Mouse (Mus musculus) spleen, postnatal 10 days (tissue): Measurements from ENCODE around the gene Gm525.
"Not testable (repeated sequence)": the region's sequence is repeated elsewhere in the genome, so short reads cannot be mapped to it uniquely, and the experiment has no call there.

Source experiments
- DNase-seq, 2 experiments: peaks; one replicate each; pipeline ENCODE4 v3.0.0; 2021 to 2022; ENCODE audit warnings: low spot score in 2 of 2

Gm525 gene

DNA sequence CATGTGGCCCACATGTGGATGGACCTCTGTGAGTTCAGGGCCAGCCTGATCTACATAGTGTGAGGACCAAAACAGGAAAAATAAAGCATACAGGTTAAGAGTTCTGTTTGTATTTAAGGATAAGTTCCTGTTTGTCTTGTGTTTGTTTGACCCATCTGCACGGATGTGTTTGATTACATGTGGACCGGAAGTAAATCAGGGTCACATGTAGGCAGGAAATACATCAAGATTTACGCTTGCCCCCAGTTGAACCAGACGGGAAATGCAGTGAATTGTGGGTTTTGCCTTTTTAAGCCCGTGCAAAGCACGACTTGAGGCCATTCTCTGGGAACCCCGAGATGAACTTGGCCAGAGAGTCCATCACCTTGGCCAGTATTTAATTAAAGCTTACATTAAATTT is 12.3 kb upstream of the Gm525 start:
- DNase-seq: no peak

DNA sequence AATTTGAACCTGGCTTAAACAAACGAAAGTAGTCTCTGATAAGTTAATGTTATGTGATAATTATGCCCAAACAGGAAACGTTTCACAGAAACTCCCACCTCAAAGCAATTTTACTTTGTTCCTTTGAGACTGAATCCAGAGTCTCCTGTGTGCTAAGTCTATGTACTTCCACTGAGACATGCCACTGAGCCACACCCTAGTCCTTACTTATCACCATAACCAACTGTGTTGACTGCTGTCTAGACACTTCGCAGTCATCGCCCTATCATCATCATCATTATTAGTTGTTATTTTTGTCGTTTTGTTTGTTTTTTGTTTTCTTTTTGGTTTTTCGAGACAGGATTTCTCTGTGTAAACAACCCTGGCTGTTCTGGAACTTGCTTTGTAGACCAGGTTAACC is 9.3 kb upstream of the Gm525 start:
- no peak for DNase-seq

DNA sequence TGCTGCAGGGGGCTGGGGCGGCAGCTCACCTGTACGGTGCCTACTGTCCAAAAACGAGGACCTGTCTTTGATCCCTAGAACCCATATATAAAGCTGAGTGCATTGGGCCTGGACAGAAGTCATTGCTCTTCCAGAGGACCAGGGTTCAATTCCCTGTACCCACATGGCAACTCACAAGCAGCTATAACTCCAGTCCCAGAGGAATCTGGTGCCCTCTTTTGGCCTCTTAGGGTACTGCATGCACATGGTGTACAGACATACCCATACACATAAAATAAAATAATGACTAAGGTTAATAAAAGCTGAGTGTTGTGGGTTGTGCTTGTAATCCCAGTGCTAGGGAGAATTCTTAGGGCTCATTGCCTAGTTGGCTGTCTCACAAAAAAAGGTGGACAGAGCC is 8.3 kb upstream of the Gm525 start:
- DNase-seq: peak; percentile 46 to 74

DNA sequence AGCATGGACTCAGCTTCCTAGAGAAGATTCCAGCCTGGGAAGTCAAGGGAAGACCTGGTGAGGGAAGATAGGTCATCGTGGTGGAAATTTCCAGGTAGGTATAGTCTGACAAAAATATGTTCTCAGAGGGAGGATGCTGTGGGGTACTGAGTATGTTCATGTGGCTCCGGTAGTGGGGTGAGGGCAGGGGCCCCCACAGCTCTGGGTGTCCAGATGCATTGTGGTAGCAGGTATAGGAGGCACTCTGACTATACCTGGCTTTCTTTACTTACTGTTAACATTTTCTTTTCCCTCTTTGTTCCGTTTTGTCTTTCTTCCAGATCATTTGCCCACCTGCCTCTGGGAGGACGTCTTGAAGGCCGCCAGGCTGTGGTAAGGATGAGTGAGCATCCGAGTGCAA is 7.5 kb upstream of the Gm525 start:
- DNase-seq: no peak

DNA sequence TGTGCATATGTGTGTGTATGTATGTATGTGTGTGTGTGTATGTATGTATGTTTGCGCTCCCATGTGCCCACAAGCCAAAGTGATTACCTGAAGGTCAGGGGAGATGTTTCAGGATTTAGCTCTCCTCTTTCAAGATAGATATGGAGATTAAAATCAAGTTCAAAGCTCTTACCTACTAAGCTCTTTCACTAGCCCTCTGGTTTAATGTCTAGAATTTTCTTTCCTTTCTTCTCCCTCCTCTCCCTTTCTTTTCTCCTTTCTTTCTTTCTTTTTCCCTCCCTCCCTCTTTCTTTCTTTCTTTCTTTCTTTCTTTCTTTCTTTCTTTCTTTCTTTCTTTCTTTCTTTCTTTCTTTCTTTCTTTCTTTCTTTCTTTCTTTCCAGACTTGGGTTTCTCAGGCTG is 6.9 kb upstream of the Gm525 start, which contains the start of gene Dgke:
Gene Dgke, minus strand, starts transcription at position 101 of the 400 bp plus-strand sequence.
- no peak for DNase-seq

DNA sequence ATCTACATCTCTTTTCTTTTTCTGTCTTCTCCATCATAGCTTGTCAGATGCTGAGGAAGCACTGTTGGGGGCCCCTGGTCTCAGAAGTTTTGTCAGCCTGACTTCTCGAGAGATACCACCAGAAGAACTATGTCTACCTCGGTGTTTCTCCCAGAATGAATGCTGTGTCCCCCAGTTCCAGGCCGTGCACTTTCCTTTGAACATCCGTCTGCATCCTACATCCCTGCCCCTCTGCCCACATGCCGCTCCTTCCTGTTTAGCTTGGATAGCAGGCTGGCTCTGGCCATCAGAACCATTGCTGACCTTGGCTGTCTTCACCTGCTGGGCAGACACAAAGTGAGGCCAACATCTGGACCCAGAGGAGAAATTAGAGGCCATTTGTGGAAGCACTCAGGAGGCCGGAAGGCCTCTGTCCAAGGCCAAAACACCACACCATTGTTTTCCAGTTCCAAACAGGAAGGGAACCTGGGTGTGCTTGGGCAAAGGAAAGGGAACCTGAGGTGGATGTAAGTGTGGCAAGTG is 6.3 kb upstream of the Gm525 start:
- DNase-seq: no peak

DNA sequence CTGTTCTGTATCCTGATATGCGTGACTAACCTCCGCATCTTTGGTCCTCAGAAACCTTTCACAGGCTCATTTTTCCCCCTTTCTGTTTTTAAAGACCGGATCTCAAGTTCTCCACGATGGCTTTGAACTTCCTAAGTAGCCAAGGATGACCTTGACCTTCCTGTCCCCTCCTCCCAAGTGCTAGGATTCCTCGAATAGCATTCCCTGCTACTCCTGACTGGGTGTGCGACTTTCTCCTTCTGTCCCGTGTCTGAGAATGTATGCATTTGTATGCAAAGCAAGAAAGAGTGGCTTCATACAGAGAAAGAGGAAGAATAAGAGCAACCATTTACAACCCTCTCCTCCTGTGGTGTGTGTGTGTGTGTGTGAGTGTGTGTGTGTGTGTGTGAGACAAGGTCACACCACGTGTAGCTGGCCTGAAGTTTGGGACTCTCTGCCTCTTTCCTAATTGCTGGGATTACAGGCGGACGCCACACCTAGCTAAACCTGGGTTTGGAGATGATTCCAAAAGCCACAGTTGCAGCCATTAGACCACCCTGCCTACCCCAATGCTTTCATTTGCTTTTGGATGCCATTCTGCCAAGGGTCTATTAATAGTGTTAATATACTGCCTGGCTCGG is 5.7 kb upstream of the Gm525 start:
- DNase-seq: peak in 1 of 2 experiments; percentile 54

DNA sequence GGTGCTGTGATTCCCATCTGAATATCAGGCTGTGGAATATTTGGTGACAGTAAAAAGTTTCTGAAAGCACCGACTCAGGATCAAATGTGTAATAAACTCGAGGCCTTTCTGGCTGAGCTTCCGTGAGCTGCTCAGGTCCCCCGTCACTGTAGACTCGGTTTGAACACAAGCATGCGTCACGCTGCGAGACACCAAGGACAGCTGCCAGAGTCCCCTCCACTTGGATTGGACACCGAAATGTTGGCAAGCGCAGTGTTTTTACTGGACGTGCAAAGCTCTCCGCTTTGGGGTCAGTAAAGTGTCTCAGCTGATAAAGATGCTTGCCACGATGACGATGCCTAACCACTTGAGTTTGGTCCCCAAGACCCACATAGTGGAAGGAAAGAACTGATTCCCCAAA is 5.0 kb upstream of the Gm525 start:
- no peak for DNase-seq

DNA sequence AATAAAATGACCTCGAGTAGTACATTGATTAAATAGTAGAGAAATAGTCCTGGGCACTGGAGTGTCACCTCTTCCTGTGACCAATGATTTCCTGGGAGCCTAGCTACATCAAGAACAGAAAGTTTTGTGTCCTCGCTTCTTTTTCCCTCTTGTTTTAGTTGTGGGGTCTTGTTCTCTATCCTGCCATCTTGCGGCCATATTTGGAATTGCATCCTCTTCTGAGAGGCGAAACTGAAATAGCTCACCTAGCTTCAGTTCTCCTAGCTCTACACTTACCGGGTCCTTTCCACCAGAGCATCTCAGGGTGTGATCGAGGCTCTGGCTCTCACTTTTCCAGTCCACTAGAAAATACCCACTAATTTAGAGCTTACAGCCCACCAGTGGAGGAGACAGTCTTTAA is 4.3 kb upstream of the Gm525 start:
- peak; percentile 60 to 83 for DNase-seq

DNA sequence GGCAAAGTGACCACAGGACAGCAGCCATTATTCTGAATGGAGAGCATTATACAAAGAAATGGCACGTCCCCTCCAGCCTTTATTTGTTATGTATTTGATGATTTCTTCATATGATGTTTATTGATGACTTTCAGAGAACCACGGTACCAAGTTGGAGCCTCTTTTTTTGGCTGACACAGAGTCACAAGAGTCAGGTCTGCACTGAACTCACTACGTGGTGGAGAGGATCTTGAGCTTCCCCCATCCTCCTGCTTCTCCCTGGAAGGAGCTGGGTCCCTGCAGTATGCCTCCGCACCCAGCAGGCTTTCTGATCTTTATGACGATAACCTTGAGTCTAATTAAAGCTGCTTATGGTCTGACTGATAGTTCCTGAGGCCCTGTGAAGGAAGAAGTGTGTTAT is 2.1 kb upstream of the Gm525 start:
- no peak for DNase-seq

DNA sequence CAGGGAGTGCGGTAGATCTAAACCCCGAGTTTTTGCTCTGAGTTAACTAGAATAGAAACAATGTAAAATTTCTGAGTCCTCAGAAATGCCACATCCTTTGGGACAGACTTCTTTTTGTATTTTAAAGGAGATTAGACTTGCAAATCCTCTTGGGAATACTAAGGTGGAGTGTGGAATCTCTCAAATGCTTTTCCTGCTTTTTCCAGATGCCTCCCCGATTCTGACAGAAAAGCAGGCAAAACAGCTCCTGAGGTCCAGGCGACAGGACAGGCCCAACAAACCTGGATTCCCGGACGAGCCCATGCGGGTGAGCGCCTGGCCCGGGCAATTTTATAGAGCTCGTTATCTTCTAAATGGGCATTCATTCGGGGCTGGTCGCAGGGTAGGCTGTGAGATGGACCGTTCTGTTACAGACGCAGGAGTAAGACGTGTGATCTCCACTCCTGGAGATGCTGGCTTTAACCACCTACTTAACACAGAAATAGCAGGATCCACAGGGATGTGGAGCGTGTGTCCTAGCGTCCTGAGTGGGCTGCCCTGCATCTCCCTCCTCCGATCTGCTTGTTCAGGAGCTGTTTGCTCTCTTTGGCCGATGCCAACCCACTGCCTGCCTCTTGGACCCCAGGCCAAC is 1.3 kb downstream of the Gm525 start:
- no peak for DNase-seq

DNA sequence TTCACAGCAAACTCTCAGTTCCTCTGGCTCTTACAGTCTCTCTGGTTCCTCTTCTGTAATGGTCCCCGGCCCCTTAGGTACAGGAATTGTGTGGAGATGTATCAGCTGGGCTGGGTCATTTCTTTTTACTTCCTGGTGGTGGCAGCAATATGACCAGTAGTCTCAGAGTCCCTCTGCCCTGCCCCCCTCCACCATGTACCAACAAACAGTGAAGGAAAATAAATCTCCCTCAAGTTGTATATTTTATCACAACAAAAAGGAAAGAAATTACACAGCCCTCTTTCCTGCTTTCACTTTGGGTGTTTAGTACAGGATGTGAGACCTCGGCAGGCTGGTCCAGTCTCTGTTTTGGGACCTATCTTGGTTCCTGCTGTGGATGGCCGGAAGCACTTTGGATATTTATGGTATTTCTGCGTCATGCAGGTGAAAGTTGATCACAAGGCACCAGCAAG is 2.8 kb downstream of the Gm525 start:
- peak in 1 of 2 experiments; percentile 37 for DNase-seq

DNA sequence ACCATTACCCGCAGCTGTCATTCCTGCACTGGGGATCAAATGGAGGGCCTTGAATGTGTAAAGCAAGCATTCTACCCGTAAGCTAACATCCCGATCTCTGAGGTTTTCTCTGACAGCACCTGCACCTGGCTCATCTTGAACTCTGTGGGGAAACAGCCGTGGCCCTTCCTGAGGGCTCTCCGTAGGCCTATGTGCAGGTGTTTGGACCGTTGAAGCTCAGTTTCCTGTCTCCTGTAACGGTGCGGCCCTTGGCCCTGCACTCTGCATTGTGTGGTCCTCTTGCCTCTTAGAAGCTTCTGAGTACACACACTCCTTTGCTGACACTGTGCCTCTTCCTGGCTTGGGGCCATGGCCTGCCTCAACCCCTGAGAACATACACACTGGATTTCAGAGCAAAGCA is 4.0 kb downstream of the Gm525 start:
- DNase-seq: peak in 1 of 2 experiments; percentile 29

DNA sequence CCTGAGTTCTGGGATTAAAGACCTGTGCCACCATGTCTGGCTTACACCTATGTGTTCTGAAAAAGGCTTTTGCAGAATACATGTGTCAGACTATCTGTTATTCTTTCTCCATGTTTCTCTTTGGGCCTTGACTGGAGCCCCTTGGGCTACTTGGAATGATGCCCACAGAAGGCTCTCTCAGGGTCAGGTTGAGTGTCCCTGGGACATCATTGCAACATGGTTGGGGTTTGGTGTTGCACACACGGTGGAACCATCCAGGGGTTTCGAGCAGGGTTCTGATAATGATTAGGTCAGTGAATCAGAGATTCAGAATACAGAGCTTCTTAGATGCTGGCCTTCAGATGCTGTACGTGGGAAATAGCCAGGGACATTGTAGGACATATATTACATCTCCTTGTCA is 4.7 kb downstream of the Gm525 start:
- no peak for DNase-seq

DNA sequence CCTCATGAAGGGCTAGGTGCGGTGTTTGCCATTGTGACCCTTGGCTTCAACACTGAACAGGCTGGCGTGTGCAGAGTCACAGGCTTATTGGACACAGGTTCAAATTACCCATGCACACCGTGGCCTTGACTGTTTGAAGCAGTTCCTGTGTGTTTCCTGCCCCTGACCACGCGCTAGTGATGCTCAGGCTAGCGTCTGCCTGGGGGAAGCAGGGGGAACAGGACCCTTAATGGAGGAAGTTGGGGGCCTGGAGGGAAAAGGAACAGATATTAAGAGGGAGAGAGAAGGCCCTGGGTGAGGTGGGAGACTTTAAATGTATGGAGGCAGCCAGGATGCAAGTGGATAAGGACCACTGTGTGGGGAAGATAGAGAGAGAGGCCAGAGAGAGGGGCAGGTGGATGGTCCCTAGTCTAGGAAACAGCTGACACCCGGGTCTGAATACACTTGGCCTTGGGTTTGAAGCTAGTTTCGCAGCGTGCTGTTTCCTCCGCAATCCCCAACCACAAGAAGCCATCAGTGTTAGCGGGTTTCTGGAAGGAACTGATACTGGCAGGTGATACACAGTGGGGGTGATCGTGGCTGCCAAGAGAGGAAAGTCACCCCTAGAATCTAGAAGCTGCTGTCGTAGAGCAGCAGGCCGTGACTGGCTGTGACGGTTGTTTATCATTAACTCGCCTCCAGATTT is 5.5 kb downstream of the Gm525 start:
- DNase-seq: peak in 1 of 2 experiments; percentile 57

DNA sequence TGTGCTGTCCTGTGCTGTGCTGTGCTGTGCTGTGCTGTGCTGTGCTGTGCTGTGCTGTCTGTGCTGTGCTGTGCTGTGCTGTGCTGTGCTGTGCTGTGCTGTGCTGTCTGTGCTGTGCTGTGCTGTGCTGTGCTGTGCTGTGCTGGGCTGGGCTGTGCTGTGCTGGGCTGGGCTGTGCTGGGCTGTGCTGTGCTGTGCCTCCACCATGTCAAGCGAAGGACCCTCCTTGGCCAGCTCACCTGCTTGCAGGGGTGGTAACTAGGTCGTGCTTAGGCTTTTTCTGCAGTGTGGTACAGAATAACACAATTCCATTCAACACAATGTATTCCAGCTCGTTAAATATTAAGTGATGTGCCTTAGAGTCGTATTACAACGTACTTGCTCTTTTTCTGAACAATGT is 8.3 kb downstream of the Gm525 start:
- not testable (repeated sequence) for DNase-seq

DNA sequence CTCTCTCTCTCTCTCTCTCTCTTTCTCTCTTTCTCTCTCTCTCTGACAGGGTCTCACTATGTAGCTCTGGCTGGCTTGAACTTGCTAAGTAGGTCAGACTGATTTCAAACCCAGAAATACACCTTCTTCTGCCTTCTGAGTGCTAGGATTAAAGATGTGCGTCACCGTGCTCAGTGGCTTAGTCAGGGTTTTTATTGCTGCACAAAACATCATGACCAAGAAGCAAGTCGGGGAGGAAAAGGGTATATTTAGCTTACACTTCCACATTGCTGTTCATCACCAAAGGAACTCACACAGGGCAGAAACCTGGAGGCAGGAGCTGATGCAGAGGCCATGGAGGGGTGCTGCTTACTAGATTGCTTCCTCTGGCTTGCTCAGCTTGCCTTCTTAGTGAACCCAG is 9.1 kb downstream of the Gm525 start:
- DNase-seq: not testable (repeated sequence)

DNA sequence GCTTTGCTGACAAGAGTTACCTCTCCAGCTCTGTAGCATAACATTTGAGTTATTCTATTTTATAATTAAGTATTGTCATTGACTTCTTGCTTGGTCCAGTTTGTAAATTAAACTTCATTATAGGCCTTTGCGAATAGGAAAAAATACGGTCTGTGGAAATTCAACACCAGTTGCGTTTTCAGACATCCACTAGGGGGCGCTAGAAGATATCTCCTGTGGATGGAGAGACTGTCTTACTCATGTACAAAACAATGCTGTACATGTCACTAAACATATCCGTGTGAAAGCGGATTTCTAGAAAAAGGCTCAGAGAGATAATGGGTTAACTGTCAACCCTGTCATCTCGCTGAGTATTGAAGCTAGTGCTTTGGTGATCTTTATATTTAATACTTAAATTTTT is 11.0 kb downstream of the Gm525 start:
- peak in 1 of 2 experiments; percentile 67 for DNase-seq

DNA sequence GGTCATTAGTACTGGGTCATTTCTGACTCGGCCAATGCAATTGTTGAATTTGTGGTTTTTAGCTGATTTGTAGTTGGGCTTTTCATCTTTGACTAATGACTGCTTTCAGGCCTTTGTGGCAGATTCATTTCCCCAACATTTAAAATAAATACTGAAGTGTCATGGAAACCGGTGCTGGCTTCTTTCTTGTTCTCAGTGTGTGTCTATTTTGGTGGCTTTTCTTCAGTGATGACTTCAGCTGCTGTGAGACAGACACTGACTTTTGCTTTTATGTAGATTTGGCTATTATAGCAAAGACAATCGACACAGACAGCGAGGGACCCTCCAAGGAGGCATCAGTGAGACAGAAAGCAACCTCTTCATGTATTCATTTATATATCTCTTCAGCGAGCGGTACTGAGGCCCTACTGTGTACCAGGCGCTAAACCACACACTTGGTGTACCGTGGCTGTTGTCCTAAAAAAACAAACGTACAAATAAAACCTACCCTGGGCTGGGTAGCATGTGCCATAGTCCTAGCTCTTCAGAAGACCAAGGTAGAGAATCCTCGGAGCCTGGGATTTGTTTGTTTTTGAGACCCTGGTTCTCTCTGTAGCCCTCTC is 12.7 kb downstream of the Gm525 start:
- DNase-seq: no peak

DNA sequence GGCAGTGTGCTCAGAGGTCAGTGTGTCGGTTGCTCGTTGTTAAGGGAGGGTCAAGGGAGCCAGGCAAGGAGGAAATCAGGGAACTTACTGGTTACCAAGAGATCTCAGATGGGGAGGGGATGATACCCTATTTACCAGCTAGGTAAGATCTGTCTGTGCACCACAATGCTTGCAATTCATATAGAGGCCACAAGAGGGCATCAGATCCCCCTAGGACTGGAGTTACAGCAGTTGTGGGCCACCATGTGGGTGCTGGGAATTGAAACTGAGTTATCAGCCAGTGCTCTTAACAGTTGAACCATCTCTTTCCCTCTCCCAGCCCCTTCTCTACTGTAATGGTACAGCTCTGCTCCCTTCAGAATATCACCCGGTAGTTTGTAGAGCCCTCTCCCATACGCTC is 15.1 kb downstream of the Gm525 start:
- no peak for DNase-seq

DNA sequence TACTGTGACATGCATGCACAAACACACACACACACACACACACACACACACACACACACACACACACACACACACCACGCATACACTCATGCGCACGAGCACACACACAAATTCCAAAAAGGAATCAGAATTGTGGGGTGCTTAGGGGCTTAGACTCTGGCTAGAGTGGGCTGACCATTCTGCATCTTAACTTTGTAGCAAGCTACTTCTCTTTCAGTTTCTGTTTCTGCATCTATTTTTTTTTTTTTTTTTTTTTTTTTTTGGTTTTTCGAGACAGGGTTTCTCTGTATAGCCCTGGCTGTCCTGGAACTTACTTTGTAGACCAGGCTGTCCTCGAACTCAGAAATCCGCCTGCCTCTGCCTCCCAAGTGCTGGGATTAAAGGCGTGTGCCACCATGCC is 16.7 kb downstream of the Gm525 start:
- DNase-seq: not testable (repeated sequence)

DNA sequence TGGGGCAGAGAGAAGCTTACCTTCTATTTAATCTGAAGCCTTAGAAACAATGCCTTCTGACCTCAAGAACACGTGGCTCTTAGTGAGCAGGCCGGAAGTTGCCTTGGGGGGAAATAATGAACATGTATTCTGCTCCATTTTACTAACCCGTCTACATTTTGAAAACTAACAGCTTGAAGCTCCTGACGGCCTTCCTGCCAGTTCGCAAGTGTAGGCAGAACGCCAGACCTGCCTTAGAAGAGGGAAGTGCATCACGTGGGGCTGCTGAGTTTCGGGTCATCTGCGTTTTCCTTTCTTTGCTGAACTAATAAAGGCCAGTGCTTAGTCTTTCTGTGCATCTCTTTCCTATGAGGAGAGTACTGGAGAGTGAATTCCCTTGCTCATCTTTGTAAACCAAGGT is 19.1 kb downstream of the Gm525 start:
- peak in 1 of 2 experiments; percentile 72 for DNase-seq
